Mouse (Mus musculus) heart, adult 2 months (tissue): ENCODE data around the gene D3Ertd254e.

Source experiments
- CTCF ChIP-seq: fragments of 200-600 bp; IDR thresholded peaks from 2 replicates; pipeline ENCODE4 v1.8.1; 2022; ENCODE audit warnings: antibody characterized with exemption, mild to moderate bottlenecking, moderate library complexity
- EP300 ChIP-seq: fragments of 200-500 bp; IDR thresholded peaks from 2 replicates; pipeline ENCODE4 v1.6.1; 2011; ENCODE audit warnings: low read depth, low read length, control low read depth; ENCODE audit not compliant: insufficient read depth
- POLR2A ChIP-seq: fragments of 200-500 bp; IDR thresholded peaks from 2 replicates; pipeline ENCODE4 v1.6.1; 2011; ENCODE audit warnings: mild to moderate bottlenecking, low read depth, low read length, control low read depth; ENCODE audit not compliant: insufficient read depth

DNA sequence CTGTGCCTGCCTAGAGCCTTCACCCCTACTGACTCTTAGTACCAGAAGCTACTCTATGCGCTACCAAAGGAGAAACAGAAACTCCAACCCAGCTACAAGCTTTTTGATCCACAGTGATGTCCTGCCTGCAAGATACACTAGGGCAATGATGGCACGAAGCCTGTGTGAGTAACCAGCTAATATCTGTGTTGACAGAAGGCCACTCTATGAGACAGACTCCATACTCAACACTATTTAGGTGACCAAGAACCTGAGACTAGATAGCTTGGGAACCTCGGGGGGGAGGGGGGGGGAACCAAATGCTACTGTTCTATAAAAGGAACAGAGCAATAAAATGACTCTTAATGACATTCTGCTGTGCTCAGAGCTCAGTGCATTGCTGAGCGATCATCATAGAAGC, 35.7 kb downstream of the D3Ertd254e start:
- no peak for TF ChIP-seq POLR2A
- no peak for TF ChIP-seq CTCF
- no peak for TF ChIP-seq EP300
